Mouse (Mus musculus) forebrain, embryonic 13.5 days (tissue): ENCODE results near the gene Alkbh2. TPM values are rescaled to one million over a fixed set of nuclear protein-coding genes. Genes with fewer than 3 reads are reported as not detected.

Source experiments
- ATAC-seq: fragments of 200-750 bp; cut with Nextera tagmentation; 2 replicates; pipeline ENCODE4 v1.8.0; 2017
- H3K27ac ChIP-seq: fragments of 300-500 bp; sonication (generic); 2 replicates; pipeline ENCODE4 v1.5.1; 2015; ENCODE audit warnings: inconsistent platforms, mild to moderate bottlenecking, moderate library complexity
- H3K27me3 ChIP-seq: fragments of 300-500 bp; sonication (generic); 2 replicates; pipeline ENCODE4 v1.6.1; 2015; ENCODE audit warnings: mild to moderate bottlenecking, inconsistent platforms
- H3K36me3 ChIP-seq: fragments of 300-500 bp; sonication (generic); 2 replicates; pipeline ENCODE4 v1.6.1; 2015; ENCODE audit warnings: mild to moderate bottlenecking, inconsistent platforms; ENCODE audit not compliant: poor library complexity, severe bottlenecking
- H3K4me1 ChIP-seq: fragments of 300-500 bp; sonication (generic); 2 replicates; pipeline ENCODE4 v1.6.1; 2015; ENCODE audit warnings: inconsistent platforms
- H3K4me2 ChIP-seq: fragments of 300-500 bp; sonication (generic); 2 replicates; pipeline ENCODE4 v1.6.1; 2015; ENCODE audit warnings: inconsistent platforms, mild to moderate bottlenecking, moderate library complexity
- H3K4me3 ChIP-seq: fragments of 300-500 bp; sonication (generic); 2 replicates; pipeline ENCODE4 v1.5.1; 2015; ENCODE audit warnings: mild to moderate bottlenecking, inconsistent platforms
- H3K9ac ChIP-seq: fragments of 300-500 bp; sonication (generic); 2 replicates; pipeline ENCODE4 v1.6.1; 2015; ENCODE audit warnings: mild to moderate bottlenecking, inconsistent platforms
- H3K9me3 ChIP-seq: fragments of 300-500 bp; sonication (generic); replicated peaks from 2 replicates; pipeline ENCODE4 v1.6.1; 2016; ENCODE audit warnings: inconsistent platforms
- WGBS: fragments of 180-500 bp; shearing (Covaris S2); methylation state at CpG from one replicate; pipeline ENCODE4 v1.1.7; 2015; 5-methylcytosine and 5-hydroxymethylcytosine counted together
- polyA plus RNA-seq: library from polyadenylated mRNA; unstranded; fragments of >200 nt; fragmentation: Nextera tagmentation; extraction: Ambion mirVana; gene quantifications from 2 replicates; pipeline ENCODE4 v1.2.1, GENCODE M21; 2015

The Alkbh2 gene
- polyA plus RNA-seq, 1 experiment from 2014 or later, result 9.0 TPM

DNA sequence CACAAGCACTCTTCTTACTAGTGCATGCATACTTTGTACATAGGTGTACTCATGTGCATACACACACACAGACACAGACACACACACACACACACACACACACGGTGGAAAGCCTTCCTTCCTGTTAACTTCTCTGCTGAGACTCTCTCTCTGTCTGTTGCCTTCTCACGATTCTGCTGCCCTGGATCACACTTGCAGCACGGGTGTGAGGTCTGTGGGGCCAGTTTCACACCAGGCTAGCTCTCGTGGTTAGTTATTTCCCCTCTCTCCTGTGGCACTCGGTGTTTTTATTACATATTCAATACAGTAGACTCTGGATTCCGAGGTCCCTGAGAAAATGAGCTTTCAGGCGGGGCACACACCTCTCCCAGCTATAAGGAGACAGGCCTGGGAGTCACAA lies 11.4 kb downstream of the Alkbh2 start:
- H3K36me3 ChIP-seq, result peaks cover 95% of the 10 kb centered on the region

DNA sequence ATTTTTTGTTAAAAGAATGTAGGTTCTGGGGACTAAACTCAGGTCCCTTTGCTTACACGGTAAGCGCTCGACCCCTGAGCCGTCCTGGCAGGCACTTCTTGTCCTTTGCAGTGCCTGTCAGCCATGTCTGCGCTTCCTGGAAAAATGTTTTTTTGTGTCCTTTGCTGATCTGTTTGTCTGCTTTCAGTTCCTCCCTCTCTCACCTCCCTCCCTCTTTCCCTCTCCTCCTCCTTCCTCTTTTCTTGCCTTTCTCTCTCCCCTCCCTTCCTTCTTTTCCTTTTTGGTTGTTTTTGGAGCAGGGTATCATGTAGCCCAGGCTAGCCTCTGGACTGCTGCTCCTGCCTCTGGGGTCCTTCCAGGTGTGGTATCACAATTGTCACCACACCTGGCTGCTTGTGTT lies 13.0 kb downstream of the Alkbh2 start:
- no peaks in the 10 kb centered on the region for H3K4me1 ChIP-seq
- H3K9ac ChIP-seq, result no peak overlapping the region
- no peak overlapping the region for H3K4me2 ChIP-seq
- peaks cover 95% of the 10 kb centered on the region for H3K36me3 ChIP-seq
- no peaks in the 10 kb centered on the region for H3K27me3 ChIP-seq
- H3K27ac ChIP-seq, result no peak overlapping the region
- no peaks in the 10 kb centered on the region for H3K9me3 ChIP-seq
- 82% methylated on average over 5 of the region's 5 CpGs for WGBS
- ATAC-seq, result no peak
- H3K4me3 ChIP-seq, result no peak overlapping the region

More for the DNA sequence above, 11.4 kb downstream of the Alkbh2 start:
- WGBS, result 88% methylated on average over 7 of the region's 7 CpGs
- Histone ChIP-seq H3K9me3 (no peaks in the 10 kb centered on the region), H3K4me1 (no peaks in the 10 kb centered on the region), H3K4me3 (no peak overlapping the region), H3K27ac (no peak overlapping the region), H3K27me3 (no peaks in the 10 kb centered on the region), H3K9ac (no peak overlapping the region), H3K4me2 (no peak overlapping the region)
- no peak for ATAC-seq

DNA sequence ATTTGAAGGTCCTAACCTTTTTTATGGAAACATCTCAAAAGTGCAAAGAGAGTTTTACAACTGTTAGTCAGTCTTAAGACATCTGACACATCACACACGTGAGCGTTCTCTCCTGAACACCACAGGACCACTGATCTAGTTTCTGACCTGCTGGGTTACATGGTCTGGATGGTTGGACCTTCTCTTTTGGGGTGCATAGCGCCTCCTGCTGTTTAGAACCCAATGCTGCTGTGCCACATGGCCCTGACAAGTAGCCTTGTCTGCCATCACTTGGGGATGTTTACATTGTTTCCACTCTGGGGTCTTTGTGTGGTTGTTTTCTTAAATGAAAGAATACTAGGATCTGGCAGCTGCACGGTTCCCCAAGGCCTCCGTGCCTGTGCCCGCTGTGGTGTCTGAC lies 14.7 kb downstream of the Alkbh2 start:
- H3K27me3 ChIP-seq, result no peaks in the 10 kb centered on the region
- H3K36me3 ChIP-seq, result peaks cover 99% of the 10 kb centered on the region
- no peaks in the 10 kb centered on the region; the same call in 1 of the 2 replicates for H3K9me3 ChIP-seq
- no peak overlapping the region for H3K9ac ChIP-seq
- ATAC-seq, result no peak
- no peak overlapping the region for H3K27ac ChIP-seq
- WGBS, result 83% methylated on average over 6 of the region's 6 CpGs
- H3K4me2 ChIP-seq, result no peak overlapping the region
- H3K4me3 ChIP-seq, result no peak overlapping the region
- no peaks in the 10 kb centered on the region for H3K4me1 ChIP-seq

DNA sequence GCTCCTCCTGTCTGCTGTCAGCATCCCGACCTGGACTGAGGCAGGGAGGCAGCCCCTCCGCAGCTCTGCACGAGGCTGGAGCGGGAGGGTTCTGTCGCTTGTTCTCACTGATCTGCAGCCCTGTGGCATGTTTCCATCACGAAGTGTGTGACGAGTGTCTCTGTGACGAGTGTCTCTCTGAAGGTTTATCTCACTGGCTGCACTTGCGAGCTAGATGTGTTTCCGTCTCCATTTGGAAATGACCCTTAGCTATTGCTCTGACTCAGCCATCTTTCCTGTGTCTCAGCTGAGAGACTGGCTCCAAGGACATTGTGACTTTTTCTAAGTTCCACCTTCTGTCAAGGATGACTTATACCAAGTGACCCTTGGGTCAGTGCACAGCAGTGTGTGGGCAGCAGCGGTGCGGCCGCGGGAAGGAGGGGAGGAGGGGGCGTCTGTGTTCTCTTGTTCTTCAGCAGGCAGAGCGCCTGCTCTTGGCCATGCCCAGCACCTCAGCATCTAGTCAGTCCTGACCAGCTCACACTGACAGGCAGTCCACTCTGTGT lies 21.6 kb downstream of the Alkbh2 start:
- H3K4me2 ChIP-seq, result no peak overlapping the region
- no peak overlapping the region for H3K9ac ChIP-seq
- no peaks in the 10 kb centered on the region; the same call in 1 of the 2 replicates for H3K9me3 ChIP-seq
- H3K27me3 ChIP-seq, result no peaks in the 10 kb centered on the region
- H3K4me1 ChIP-seq, result peaks cover 5% of the 10 kb centered on the region
- H3K36me3 ChIP-seq, result peaks cover 81% of the 10 kb centered on the region
- WGBS, result 90% methylated on average over 16 of the region's 16 CpGs
- H3K27ac ChIP-seq, result no peak overlapping the region
- no peak overlapping the region for H3K4me3 ChIP-seq
- no peak for ATAC-seq

DNA sequence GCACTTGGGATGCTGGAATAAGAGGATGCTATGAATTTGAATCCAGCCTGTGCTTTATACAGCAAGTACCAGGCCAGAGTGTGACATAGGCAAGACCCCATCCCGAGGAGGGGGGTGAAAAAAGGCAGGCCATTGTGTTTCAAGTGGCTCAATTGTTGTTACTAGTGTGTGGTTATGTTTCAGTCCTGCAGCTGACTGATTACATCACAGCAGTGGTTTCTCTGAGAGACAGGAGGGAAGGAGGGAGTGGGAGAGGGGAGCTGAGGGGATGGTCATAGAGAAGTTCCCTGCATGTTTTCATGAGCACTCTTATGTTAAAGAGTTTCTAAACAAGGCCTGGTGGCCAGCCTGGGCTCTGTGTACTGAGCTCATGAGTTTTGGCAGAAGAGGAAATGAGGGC lies 25.2 kb downstream of the Alkbh2 start:
- H3K9me3 ChIP-seq, result no peaks in the 10 kb centered on the region
- WGBS, result 74% methylated on average over 1 of the region's 1 CpGs

DNA sequence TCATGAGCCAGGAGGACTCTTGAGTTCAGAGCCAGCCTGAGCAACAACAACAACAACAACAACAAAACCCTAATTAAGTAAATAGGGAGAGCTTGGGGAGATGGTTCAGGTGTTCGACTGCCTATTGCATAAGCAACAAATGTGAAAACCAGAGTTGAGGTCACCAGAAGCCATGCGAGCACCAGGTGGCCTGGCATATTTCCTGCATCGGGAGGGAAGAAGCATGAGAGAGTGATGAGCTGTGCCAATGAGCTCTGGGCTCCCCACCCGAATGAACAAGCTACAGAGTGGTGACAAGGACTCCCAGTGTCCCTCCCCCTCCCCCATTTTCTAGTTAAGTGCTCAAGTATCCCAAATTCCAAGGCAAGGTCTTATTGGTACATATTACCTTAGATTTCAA lies 26.1 kb downstream of the Alkbh2 start:
- no peaks in the 10 kb centered on the region for H3K9me3 ChIP-seq
- no peak overlapping the region for H3K4me3 ChIP-seq

More for the DNA sequence above, 25.2 kb downstream of the Alkbh2 start:
- H3K4me1 ChIP-seq, result peaks cover 20% of the 10 kb centered on the region
- H3K4me3 ChIP-seq, result no peak overlapping the region
- 0 out of 2 replicates have a peak, but pooled peaks cover 4% of the 10 kb centered on the region for H3K27me3 ChIP-seq
- no peak overlapping the region for H3K9ac ChIP-seq
- no peak for ATAC-seq
- H3K27ac ChIP-seq, result no peak overlapping the region
- H3K4me2 ChIP-seq, result no peak overlapping the region
- H3K36me3 ChIP-seq, result peaks cover 44% of the 10 kb centered on the region

DNA sequence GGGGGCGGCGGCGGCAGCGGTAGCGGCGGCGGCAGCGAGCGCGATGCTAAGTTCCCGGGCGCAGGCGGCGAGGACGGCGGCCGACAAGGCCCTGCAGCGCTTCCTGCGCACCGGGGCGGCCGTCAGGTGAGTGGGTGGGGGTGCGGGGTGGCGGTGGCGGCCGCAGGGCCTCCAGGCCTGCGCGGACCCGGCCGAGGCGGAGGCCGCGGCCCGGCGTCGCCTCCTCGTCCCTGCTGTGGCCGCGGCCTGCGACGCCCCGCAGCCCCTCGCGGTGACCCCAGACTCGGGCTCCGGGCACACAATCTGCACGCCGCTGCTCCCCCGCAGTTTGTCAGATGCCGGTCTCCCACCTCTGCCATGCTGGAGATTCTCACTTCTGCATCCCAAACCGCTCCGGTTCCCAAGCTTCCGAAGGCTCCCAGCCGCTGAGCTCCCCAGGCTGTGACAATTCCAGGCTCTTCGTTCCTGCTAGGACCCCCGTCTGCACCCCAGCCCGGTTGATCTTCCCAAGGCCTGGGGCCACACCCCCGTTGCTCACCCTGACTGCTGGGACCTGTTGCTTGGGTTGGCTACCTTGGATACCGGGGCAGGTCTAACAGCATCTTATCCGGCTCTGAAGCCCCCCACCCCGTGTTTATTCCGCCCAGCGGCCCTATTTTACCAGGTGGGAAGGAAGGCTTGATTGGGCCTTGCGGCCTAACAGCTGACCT lies 27.5 kb downstream of the Alkbh2 start:
- 0 out of 2 replicates have a peak, but pooled peaks cover 4% of the 10 kb centered on the region for H3K27me3 ChIP-seq
- peaks cover 20% of the 10 kb centered on the region for H3K4me1 ChIP-seq
- peaks cover 23% of the 10 kb centered on the region for H3K36me3 ChIP-seq
- H3K4me2 ChIP-seq, result peak overlapping the region; percentile 99
- ATAC-seq, result peak; percentile 68
- 2% methylated on average over 62 of the region's 64 CpGs for WGBS
- H3K4me3 ChIP-seq, result peak overlapping the region; percentile 96
- H3K9ac ChIP-seq, result peak overlapping the region; percentile 97
- H3K9me3 ChIP-seq, result no peaks in the 10 kb centered on the region
- H3K27ac ChIP-seq, result peak overlapping the region; percentile 76

More for the DNA sequence above, 26.1 kb downstream of the Alkbh2 start:
- no peak overlapping the region for H3K4me2 ChIP-seq
- 0 out of 2 replicates have a peak, but pooled peaks cover 4% of the 10 kb centered on the region for H3K27me3 ChIP-seq
- H3K4me1 ChIP-seq, result peaks cover 20% of the 10 kb centered on the region
- WGBS, result 83% methylated on average over 4 of the region's 4 CpGs
- no peak for ATAC-seq
- no peak overlapping the region for H3K27ac ChIP-seq
- peaks cover 36% of the 10 kb centered on the region for H3K36me3 ChIP-seq
- H3K9ac ChIP-seq, result no peak overlapping the region

DNA sequence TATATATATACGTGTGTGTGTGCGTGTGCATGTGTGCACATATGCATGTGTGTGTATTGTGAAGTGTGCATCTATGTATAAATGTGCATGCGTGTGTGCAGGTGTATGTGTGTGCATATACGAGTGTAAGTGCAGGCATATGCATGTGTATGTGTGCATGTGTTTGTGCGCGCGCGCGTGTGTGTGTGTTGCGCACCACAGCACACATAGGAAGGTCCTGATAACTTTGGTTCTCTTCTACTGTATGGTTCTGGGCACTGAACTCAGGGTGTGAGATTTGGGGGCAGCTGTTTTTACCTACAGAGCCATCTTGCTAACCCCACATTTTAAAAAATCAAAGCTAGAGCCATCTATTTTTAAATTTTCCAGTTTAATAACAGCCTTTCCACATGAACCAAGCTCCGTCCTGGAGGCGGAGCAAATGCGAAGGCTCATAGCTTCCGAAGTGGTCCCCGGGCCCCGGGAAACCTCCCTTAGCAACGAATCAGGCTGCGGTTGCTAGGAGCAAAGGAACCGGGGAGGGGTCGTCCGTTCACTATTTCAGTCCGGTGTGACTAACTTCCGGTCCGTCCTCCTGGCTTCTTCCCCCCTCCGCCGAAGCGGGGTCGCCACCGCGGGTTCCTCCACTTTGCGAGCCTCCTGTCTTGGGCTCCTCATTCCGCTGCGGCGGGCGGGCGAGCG lies 28.2 kb downstream of the Alkbh2 start:
- peak; percentile 96 for ATAC-seq

DNA sequence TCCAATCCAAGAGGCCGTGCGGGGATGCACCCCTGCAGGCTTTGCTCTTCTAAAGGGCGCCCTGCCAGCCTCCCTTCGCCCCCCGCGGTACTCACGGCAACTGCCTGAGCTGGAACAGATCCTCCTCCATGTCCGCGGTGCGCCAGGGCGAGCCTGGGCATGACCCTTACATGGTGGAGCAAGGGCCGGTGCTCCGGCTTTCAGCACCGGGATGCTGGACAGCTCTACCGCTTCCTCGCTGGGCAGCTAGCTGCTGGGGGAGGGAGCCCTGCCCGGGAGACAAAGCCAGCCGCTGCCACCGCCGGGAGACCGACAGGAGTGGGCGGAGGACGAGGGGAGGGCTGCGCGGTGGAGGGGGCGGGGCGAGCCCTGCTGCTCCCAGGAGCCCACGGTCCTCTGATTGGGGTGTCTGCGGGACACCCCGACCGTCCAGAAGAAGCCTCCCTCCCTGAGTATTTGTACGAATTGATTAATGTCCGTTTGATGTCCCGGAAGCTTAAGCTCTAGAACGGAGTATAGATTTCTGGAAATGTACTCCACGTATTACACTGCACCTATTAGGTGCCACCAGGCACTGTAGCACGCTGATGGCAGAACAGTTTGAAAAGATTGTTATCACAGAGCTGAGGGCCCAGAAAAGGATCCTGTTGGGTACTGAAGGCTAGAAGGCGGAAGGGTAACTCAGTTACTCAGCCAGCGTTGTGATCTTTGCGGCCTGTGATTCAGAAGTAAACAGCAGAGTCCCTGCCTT lies 36.8 kb downstream of the Alkbh2 start, which contains the start of gene Svop:
Gene Svop (minus strand): TSS at position 514 of the 751 bp plus-strand sequence.
- no peaks in the 10 kb centered on the region for H3K9me3 ChIP-seq
- 3% methylated on average over 38 of the region's 40 CpGs for WGBS
- peak within 1 kb of the TSS; percentile 65 for H3K4me3 ChIP-seq
- ATAC-seq, result peak; percentile 86
- H3K9ac ChIP-seq, result peak within 1 kb of the TSS; percentile 89
- peak within 1 kb of the TSS; percentile 64 for H3K4me2 ChIP-seq
- H3K4me1 ChIP-seq, result peaks cover 17% of the 10 kb centered on the region
- H3K27ac ChIP-seq, result peak within 1 kb of the TSS; percentile 90
- no peaks in the 10 kb centered on the region for H3K36me3 ChIP-seq
- H3K27me3 ChIP-seq, result peaks cover 2% of the 10 kb centered on the region; the same call in 1 of the 2 replicates

More for the DNA sequence above, 28.2 kb downstream of the Alkbh2 start:
- Histone ChIP-seq H3K9ac (peak overlapping the region; percentile 97), H3K27me3 (0 out of 2 replicates have a peak, but pooled peaks cover 4% of the 10 kb centered on the region), H3K4me2 (peak overlapping the region; percentile 99), H3K27ac (peak overlapping the region; percentile 76), H3K4me1 (peaks cover 20% of the 10 kb centered on the region), H3K4me3 (peak overlapping the region; percentile 96), H3K9me3 (no peaks in the 10 kb centered on the region), H3K36me3 (peaks cover 19% of the 10 kb centered on the region)
- WGBS, result 7% methylated on average over 35 of the region's 37 CpGs

DNA sequence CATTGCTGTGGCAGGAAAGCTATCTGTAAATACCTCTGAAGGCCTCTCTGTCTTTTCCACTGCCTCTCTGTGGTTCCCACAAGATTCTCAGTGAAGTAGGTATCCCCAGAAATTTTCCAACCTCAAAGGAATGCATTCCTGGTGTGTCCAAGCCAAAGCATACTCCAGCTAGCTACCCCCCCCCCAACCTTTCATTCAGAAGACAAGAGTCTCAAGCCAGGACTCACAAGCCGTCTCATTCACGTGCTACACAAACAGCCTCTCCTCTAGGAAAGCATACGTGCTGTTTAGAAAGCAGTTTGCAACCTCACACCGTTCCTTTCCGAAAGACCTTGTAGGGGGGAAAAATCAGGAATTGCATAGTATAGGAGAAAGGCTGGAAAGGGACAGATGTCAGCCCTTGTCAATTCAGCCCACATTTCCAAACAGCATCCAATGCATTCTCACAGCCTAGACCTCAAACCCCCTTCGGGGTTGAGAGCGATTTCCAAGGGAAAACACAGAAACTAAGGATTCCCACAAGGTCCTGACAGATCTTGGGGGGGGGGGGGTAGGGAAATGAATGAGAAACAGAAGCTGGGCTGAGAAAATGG lies 37.5 kb downstream of the Alkbh2 start:
- Histone ChIP-seq H3K27ac (peak overlapping the region; percentile 90), H3K9ac (peak overlapping the region; percentile 89), H3K9me3 (no peaks in the 10 kb centered on the region), H3K4me3 (peak overlapping the region; percentile 65), H3K27me3 (peaks cover 2% of the 10 kb centered on the region; the same call in 1 of the 2 replicates), H3K36me3 (no peaks in the 10 kb centered on the region), H3K4me2 (peak overlapping the region; percentile 64), H3K4me1 (peaks cover 17% of the 10 kb centered on the region)
- 6% methylated on average over 7 of the region's 7 CpGs for WGBS
- ATAC-seq, result 0 out of 2 replicates have a peak, but pooled peaks have one; percentile 10

DNA sequence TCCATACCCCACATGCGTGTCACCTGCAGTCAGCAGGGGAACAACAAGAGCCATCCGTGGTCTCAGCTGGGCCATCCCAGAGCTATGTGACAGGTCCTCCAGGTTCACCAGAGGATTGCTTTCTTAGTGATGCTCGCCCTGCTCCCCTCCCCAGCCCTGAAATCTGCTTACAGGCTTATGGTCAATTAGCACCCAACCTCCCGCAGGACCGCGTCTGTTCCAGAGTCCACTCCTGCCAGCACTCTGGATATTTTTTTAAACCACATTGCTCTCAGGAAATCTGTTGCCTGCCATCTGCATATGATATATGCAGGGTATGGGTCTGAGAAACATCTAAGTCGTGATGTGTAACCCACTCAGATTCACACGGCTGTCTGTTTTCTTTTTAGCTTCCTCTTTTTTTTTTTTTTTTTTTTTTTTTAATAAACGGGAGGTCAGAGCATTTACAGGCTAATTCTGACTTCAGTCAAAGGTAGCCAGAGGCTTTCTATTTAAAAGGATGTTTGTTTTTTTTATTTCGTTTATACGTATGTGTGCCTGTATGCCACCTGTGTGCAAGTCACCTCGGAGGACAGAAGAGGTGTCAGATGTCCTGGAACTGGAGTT lies 40.0 kb downstream of the Alkbh2 start:
- Histone ChIP-seq H3K4me2 (no peak overlapping the region), H3K36me3 (no peaks in the 10 kb centered on the region), H3K27ac (no peak overlapping the region), H3K27me3 (peaks cover 2% of the 10 kb centered on the region; the same call in 1 of the 2 replicates), H3K9me3 (no peaks in the 10 kb centered on the region; the same call in 1 of the 2 replicates), H3K9ac (no peak overlapping the region), H3K4me1 (peaks cover 17% of the 10 kb centered on the region), H3K4me3 (no peak overlapping the region)
- 72% methylated on average over 12 of the region's 12 CpGs for WGBS
- ATAC-seq, result no peak
